Comparison of ENCODE assay signal across 7 mouse cellular contexts in the genomic region with DNA sequence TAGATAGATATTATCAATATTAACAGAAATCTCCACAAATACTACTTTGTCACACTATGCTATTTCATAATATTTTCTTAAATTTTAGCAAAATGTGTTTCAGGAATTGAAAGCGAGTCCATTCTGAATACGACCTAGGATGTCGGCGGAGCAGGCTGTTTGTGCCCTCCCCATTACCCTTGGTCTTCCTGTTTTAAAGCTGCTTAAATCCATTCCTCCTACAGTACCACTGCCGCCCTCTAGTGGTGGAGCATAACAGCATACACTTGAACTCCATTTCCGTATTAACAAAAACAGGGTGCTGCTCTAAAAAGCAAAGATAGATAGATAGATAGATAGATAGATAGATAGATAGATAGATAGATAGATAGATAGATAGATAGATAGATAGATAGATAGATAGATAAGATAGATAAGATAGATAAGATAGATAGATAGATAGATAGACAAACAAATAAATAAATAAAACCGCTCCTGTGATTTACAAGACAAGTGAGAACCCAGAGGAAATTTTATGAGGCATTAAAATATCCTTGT. TPM values are rescaled to one million over a fixed set of nuclear protein-coding genes. Genes with fewer than 3 reads are reported as not detected.
DNase-seq lines count a peak whose midpoint lies in the region; ATAC-seq and TF ChIP-seq lines count a peak whose summit lies in the region.

No protein-coding gene starts in this region.

- peak; percentile 66 for ATAC-seq in G1E (ENCODE audit: extremely low read depth, insufficient number of reproducible peaks, low FRiP score, poor library complexity, severe bottlenecking)
- no peak for ATAC-seq in embryonic facial prominence, embryonic 11.5 days (replicated peaks; ENCODE audit: insufficient number of reproducible peaks, low FRiP score, low TSS enrichment, low read depth)
- peak; percentile 55; the same call in 1 of the 2 replicates for ATAC-seq in heart, postnatal 0 days (ENCODE audit: insufficient read depth, low read depth)

- H3K4me3 ChIP-seq in G1E (ENCODE audit: low read depth, low read length) = no peak overlapping the region
- no peak overlapping the region for H3K4me3 ChIP-seq in embryonic facial prominence, embryonic 11.5 days (ENCODE audit: low read depth, low read length)
- no peak overlapping the region for H3K4me3 ChIP-seq in heart, postnatal 0 days (ENCODE audit: low read depth, low read length)
- H3K4me3 ChIP-seq in small intestine, adult 2 months (ENCODE audit: low read depth, low read length) = no peak overlapping the region

- no peaks in the 10 kb centered on the region for H3K9me3 ChIP-seq in G1E (replicated peaks)
- H3K9me3 ChIP-seq in embryonic facial prominence, embryonic 11.5 days (replicated peaks; ENCODE audit: control insufficient read depth, low read length) = no peaks in the 10 kb centered on the region
- H3K9me3 ChIP-seq in heart, postnatal 0 days (replicated peaks; ENCODE audit: control insufficient read depth, low read length) = no peaks in the 10 kb centered on the region

- H3K4me2 ChIP-seq in embryonic facial prominence, embryonic 11.5 days (ENCODE audit: low read depth, low read length) = no peak overlapping the region
- H3K4me2 ChIP-seq in heart, postnatal 0 days (ENCODE audit: low read depth, low read length) = no peak overlapping the region

- no peak for TF ChIP-seq POLR2A in small intestine, adult 2 months (IDR thresholded peaks at IDR 0.05; ENCODE audit: low read depth, low read length)

- peaks cover 8% of the 10 kb centered on the region; the same call in 1 of the 2 replicates for H3K27me3 ChIP-seq in G1E (ENCODE audit: insufficient read depth, low read length)
- no peaks in the 10 kb centered on the region for H3K27me3 ChIP-seq in embryonic facial prominence, embryonic 11.5 days (ENCODE audit: control insufficient read depth, insufficient read depth, low read length)
- H3K27me3 ChIP-seq in heart, postnatal 0 days (ENCODE audit: control insufficient read depth, insufficient read depth, low read length) = peaks cover 20% of the 10 kb centered on the region
- H3K27me3 ChIP-seq in small intestine, adult 2 months (ENCODE audit: control insufficient read depth, insufficient read depth, low read length) = no peaks in the 10 kb centered on the region

- peak; percentile 50 for DNase-seq in G1E (ENCODE audit: low spot score)
- peak; percentile 87 for DNase-seq in adrenal gland, postnatal 10 days
- DNase-seq in embryonic facial prominence, embryonic 11.5 days (ENCODE audit: low spot score) = peak; percentile 86
- DNase-seq in heart, postnatal 0 days (ENCODE audit: low spot score) = peak; percentile 74
- peak; percentile 81 to 84 for DNase-seq in layer of hippocampus, postnatal 10 days (ENCODE audit: low spot score in 2 of 2)
- DNase-seq in lung, postnatal 25 days (ENCODE audit: low spot score) = peak; percentile 85

- H3K27ac ChIP-seq in embryonic facial prominence, embryonic 11.5 days (replicated peaks; ENCODE audit: low read depth, low read length) = no peak overlapping the region
- no peak overlapping the region for H3K27ac ChIP-seq in heart, postnatal 0 days (ENCODE audit: low read depth)
- no peak overlapping the region for H3K27ac ChIP-seq in small intestine, adult 2 months (ENCODE audit: insufficient read depth, low read depth, low read length)

- no peaks in the 10 kb centered on the region for H3K4me1 ChIP-seq in G1E (ENCODE audit: insufficient read depth, low read depth, low read length)
- no peaks in the 10 kb centered on the region for H3K4me1 ChIP-seq in embryonic facial prominence, embryonic 11.5 days (ENCODE audit: control insufficient read depth, insufficient read depth, low read length)
- H3K4me1 ChIP-seq in heart, postnatal 0 days (ENCODE audit: control insufficient read depth, insufficient read depth) = no peaks in the 10 kb centered on the region
- H3K4me1 ChIP-seq in small intestine, adult 2 months (ENCODE audit: control insufficient read depth, insufficient read depth, insufficient read length, low read length) = no peaks in the 10 kb centered on the region

- no peaks in the 10 kb centered on the region for H3K36me3 ChIP-seq in G1E (replicated peaks)
- H3K36me3 ChIP-seq in embryonic facial prominence, embryonic 11.5 days (replicated peaks; ENCODE audit: control insufficient read depth, insufficient read depth, low read depth, low read length) = no peaks in the 10 kb centered on the region
- H3K36me3 ChIP-seq in heart, postnatal 0 days (replicated peaks; ENCODE audit: control insufficient read depth, insufficient read depth, low read length) = no peaks in the 10 kb centered on the region
- H3K36me3 ChIP-seq in small intestine, adult 2 months (ENCODE audit: control insufficient read depth, insufficient read depth, low read length) = no peaks in the 10 kb centered on the region

- no peak overlapping the region for H3K9ac ChIP-seq in embryonic facial prominence, embryonic 11.5 days (replicated peaks; ENCODE audit: low read length)
- H3K9ac ChIP-seq in heart, postnatal 0 days (replicated peaks; ENCODE audit: low read depth, low read length) = no peak overlapping the region

- TF ChIP-seq CTCF in G1E (IDR thresholded peaks at IDR 0.05; ENCODE audit: low read depth, low read length) = peak; percentile 54
- peak; percentile 89 for TF ChIP-seq CTCF in heart, postnatal 0 days (IDR thresholded peaks at IDR 0.05; ENCODE audit: low read depth)
- peak; percentile 68; the same call in 1 of the 2 replicates for TF ChIP-seq CTCF in small intestine, adult 2 months (IDR thresholded peaks at IDR 0.05; ENCODE audit: extremely low read depth, insufficient read length, insufficient replicate concordance, low read depth, low read length)

- WGBS in embryonic facial prominence, embryonic 11.5 days = 24% methylated on average over 7 of the region's 7 CpGs
- 22% methylated on average over 7 of the region's 7 CpGs for WGBS in heart, postnatal 0 days
- 20% methylated on average over 7 of the region's 7 CpGs for WGBS in small intestine, adult 2 months

- no peak for TF ChIP-seq EP300 in heart, postnatal 0 days (IDR thresholded peaks at IDR 0.05; ENCODE audit: low read depth)

RNA-seq across cellular contexts. Expression of a gene that starts 17.2 kb away (rescaled TPM):
- not detected in 2 replicates for total RNA-seq in G1E (2014; fragmentation: Nextera tagmentation)
- total RNA-seq in G1E (2017) = 0.11 TPM in 1 of 2 replicates, not detected in the other
- 0.01 TPM in 1 of 2 replicates, not detected in the other for polyA plus RNA-seq in G1E (2012)
- total RNA-seq in adrenal gland, postnatal 10 days (2021) = 1 to 10 TPM; 6.7 to 7.0 TPM
- 0.60 and 1.1 TPM in 2 replicates for polyA plus RNA-seq in embryonic facial prominence, embryonic 11.5 days (2014; fragmentation: Nextera tagmentation; extraction: Ambion mirVana)
- 0.27 and 1.2 TPM in 2 replicates for total RNA-seq in heart, postnatal 0 days (2014; rRNA removed; ENCODE audit: low replicate concordance)
- 0.55 and 1.0 TPM in 2 replicates for polyA plus RNA-seq in heart, postnatal 0 days (2015; fragmentation: Nextera tagmentation; extraction: Ambion mirVana)
- 1 to 10 TPM; 7.9 to 9.2 TPM for total RNA-seq in layer of hippocampus, postnatal 10 days (2021)
- 0.72 and 1.8 TPM in 2 replicates for polyA plus RNA-seq in small intestine, adult 2 months (2012; rRNA removed)

RNA-seq across cellular contexts. Expression of a gene that starts 26.5 kb away (rescaled TPM):
- total RNA-seq in G1E (2014; fragmentation: Nextera tagmentation) (19.5 and 20.1 TPM in 2 replicates), G1E (2017) (6.2 and 7.4 TPM in 2 replicates)
- 11.5 and 12.8 TPM in 2 replicates for polyA plus RNA-seq in G1E (2012)
- 1 to 10 TPM; 3.9 to 5.1 TPM for total RNA-seq in adrenal gland, postnatal 10 days (2021)
- polyA plus RNA-seq in embryonic facial prominence, embryonic 11.5 days (2014; fragmentation: Nextera tagmentation; extraction: Ambion mirVana) = 2.8 and 3.0 TPM in 2 replicates
- total RNA-seq in heart, postnatal 0 days (2014; rRNA removed; ENCODE audit: low replicate concordance) = 1.4 and 2.4 TPM in 2 replicates
- polyA plus RNA-seq in heart, postnatal 0 days (2015; fragmentation: Nextera tagmentation; extraction: Ambion mirVana) = 2.6 and 2.9 TPM in 2 replicates
- total RNA-seq in layer of hippocampus, postnatal 10 days (2021) = 1 to 10 TPM; 3.8 to 3.9 TPM
- polyA plus RNA-seq in small intestine, adult 2 months (2012; rRNA removed) = 2.0 and 11.3 TPM in 2 replicates
